In the genomic region with DNA sequence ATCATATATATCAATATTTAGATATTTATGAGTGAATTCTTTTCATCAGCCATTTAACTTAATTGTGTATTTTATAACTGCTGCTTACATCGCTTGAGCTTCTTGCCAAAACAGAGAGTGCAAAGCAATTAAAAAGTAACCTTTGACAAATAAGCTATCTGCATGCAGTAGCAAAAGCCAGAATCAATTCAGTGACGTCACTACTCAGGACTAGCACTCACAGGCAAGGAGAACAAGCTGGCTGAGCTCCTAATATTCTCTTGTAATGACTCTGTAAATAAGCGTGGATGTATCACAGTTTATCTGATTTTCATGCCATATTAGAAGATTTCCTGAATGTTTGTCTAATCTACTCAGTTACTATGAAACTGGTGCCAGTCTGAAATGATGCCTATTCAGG, we compare ENCODE assay signal across 18 mouse cellular contexts. TPM values are rescaled to one million over a fixed set of nuclear protein-coding genes. Genes with fewer than 3 reads are reported as not detected.
A peak's percentile ranks its signal among the peaks of the same experiment; 100 is the strongest.
DNase-seq lines count a peak whose midpoint lies in the region; ATAC-seq lines count a peak whose summit lies in the region.
"Had no signal": no experiment of that assay in that cellular context is flagged by ENCODE, and none has a peak within 500 bp of the region (broad histone marks: within the 10 kb centered on the region; RNA-seq: fewer than 3 reads in every experiment).

No protein-coding gene starts in this region.

- 0 out of 2 replicates have a peak overlapping the region, but pooled peaks have one; percentile 12 for H3K4me2 ChIP-seq in hindbrain, embryonic 14.5 days (replicated peaks)
- H3K4me2 ChIP-seq in hindbrain, embryonic 11.5 days (replicated peaks; ENCODE audit: low read depth, low read length): no peak overlapping the region
- peak overlapping the region; percentile 13; the same call in 1 of the 2 replicates for H3K4me2 ChIP-seq in neural tube, embryonic 15.5 days
- H3K4me2 ChIP-seq: embryonic facial prominence, embryonic 15.5 days; heart, embryonic 12.5 days; hindbrain, embryonic 15.5 days had no signal

- H3K27me3 ChIP-seq in hindbrain, embryonic 14.5 days (ENCODE audit: control insufficient read depth, insufficient read depth, low read length): peaks cover 18% of the 10 kb centered on the region
- peaks cover 10% of the 10 kb centered on the region for H3K27me3 ChIP-seq in hindbrain, embryonic 11.5 days (ENCODE audit: control insufficient read depth, insufficient read depth, low read length)
- peaks cover 21% of the 10 kb centered on the region for H3K27me3 ChIP-seq in neural tube, embryonic 15.5 days (replicated peaks)

- peaks cover 8% of the 10 kb centered on the region; the same call in 1 of the 2 replicates for H3K4me1 ChIP-seq in hindbrain, embryonic 14.5 days (replicated peaks; ENCODE audit: control insufficient read depth, insufficient read depth, low read length)
- H3K4me1 ChIP-seq in hindbrain, embryonic 11.5 days (replicated peaks; ENCODE audit: control insufficient read depth, insufficient read depth, low read length): no peaks in the 10 kb centered on the region
- peaks cover 8% of the 10 kb centered on the region for H3K4me1 ChIP-seq in neural tube, embryonic 15.5 days

- no peaks in the 10 kb centered on the region for H3K36me3 ChIP-seq in hindbrain, embryonic 14.5 days (replicated peaks; ENCODE audit: control insufficient read depth, insufficient read depth)
- H3K36me3 ChIP-seq in hindbrain, embryonic 11.5 days (ENCODE audit: control insufficient read depth, insufficient read depth, low read length): no peaks in the 10 kb centered on the region
- no peaks in the 10 kb centered on the region for H3K36me3 ChIP-seq in neural tube, embryonic 15.5 days
- H3K36me3 ChIP-seq: embryonic facial prominence, embryonic 15.5 days; heart, embryonic 12.5 days; hindbrain, embryonic 15.5 days had no signal

- H3K9me3 ChIP-seq in hindbrain, embryonic 14.5 days (ENCODE audit: control insufficient read depth, low read length): no peaks in the 10 kb centered on the region
- no peaks in the 10 kb centered on the region for H3K9me3 ChIP-seq in hindbrain, embryonic 11.5 days (ENCODE audit: control insufficient read depth, low read length)
- H3K9me3 ChIP-seq in neural tube, embryonic 15.5 days (replicated peaks): no peaks in the 10 kb centered on the region
- H3K9me3 ChIP-seq: embryonic facial prominence, embryonic 15.5 days; heart, embryonic 12.5 days; hindbrain, embryonic 15.5 days had no signal

- 66% methylated on average over 3 of the region's 3 CpGs for WGBS in hindbrain, embryonic 14.5 days
- 79% methylated on average over 3 of the region's 3 CpGs for WGBS in hindbrain, embryonic 11.5 days
- WGBS in neural tube, embryonic 15.5 days: 54% methylated on average over 3 of the region's 3 CpGs

- no peak overlapping the region for H3K27ac ChIP-seq in hindbrain, embryonic 14.5 days
- H3K27ac ChIP-seq in hindbrain, embryonic 11.5 days (ENCODE audit: low read depth, low read length): no peak overlapping the region
- no peak overlapping the region for H3K27ac ChIP-seq in neural tube, embryonic 15.5 days (replicated peaks)
- H3K27ac ChIP-seq: embryonic facial prominence, embryonic 15.5 days; heart, adult 2 months; hindbrain, embryonic 15.5 days had no signal

- no peak overlapping the region for H3K9ac ChIP-seq in hindbrain, embryonic 14.5 days
- no peak overlapping the region for H3K9ac ChIP-seq in hindbrain, embryonic 11.5 days (ENCODE audit: low read depth, low read length)
- no peak overlapping the region for H3K9ac ChIP-seq in neural tube, embryonic 15.5 days (replicated peaks)
- H3K9ac ChIP-seq: embryonic facial prominence, embryonic 15.5 days; heart, embryonic 12.5 days; hindbrain, embryonic 15.5 days had no signal

- H3K4me3 ChIP-seq in hindbrain, embryonic 14.5 days (replicated peaks; ENCODE audit: low read length): no peak overlapping the region
- H3K4me3 ChIP-seq in hindbrain, embryonic 11.5 days (ENCODE audit: low read depth, low read length): no peak overlapping the region
- no peak overlapping the region for H3K4me3 ChIP-seq in neural tube, embryonic 15.5 days (replicated peaks)
- H3K4me3 ChIP-seq: embryonic facial prominence, embryonic 15.5 days; heart, adult 2 months; heart, embryonic 12.5 days; hindbrain, embryonic 15.5 days had no signal

- DNase-seq in cerebellum, adult 9-10 months: peak; percentile 66
- DNase-seq in cerebellum, postnatal 4 days (ENCODE audit: low spot score in 2 of 2): no peak
- DNase-seq in hindbrain, embryonic 14.5 days (ENCODE audit: low spot score): no peak
- no peak for DNase-seq in hindbrain, embryonic 11.5 days (ENCODE audit: low spot score)
- DNase-seq in neural tube, embryonic 10.5 days (ENCODE audit: extremely low spot score, low spot score): no peak
- DNase-seq: adrenal gland, postnatal 10 days; embryo, embryonic 11 days; gastrocnemius, postnatal 10 days; heart, adult 2 months; kidney, adult 11 months had no signal

- no peak for ATAC-seq in hindbrain, embryonic 14.5 days (ENCODE audit: low FRiP score)
- ATAC-seq in hindbrain, embryonic 11.5 days (ENCODE audit: low FRiP score): no peak
- no peak for ATAC-seq in neural tube, embryonic 15.5 days (ENCODE audit: low FRiP score)
- ATAC-seq in erythroblast, adult 5-6 weeks (replicated peaks; ENCODE audit: low FRiP score, poor library complexity, severe bottlenecking): no peak
- ATAC-seq: forebrain, embryonic 16.5 days had no signal

RNA-seq across cellular contexts. Expression of a gene that starts 5.8 kb away (rescaled TPM):
- polyA plus RNA-seq in hindbrain, embryonic 14.5 days (2014; fragmentation: Nextera tagmentation; extraction: Ambion mirVana): 37.4 and 38.0 TPM in 2 replicates
- polyA plus RNA-seq in hindbrain, embryonic 11.5 days (2014; fragmentation: Nextera tagmentation; extraction: Ambion mirVana): 14.6 and 16.2 TPM in 2 replicates
- polyA plus RNA-seq in neural tube, embryonic 15.5 days (2015; fragmentation: Nextera tagmentation; extraction: Ambion mirVana): 20.2 and 25.5 TPM in 2 replicates
- 0.42 TPM in 1 of 2 replicates, not detected in the other for total RNA-seq in erythroblast, adult 5-6 weeks (2015; ENCODE audit: low replicate concordance)
- total RNA-seq in erythroblast, adult 5-6 weeks (2017; ENCODE audit: low replicate concordance): not detected in 2 replicates
- total RNA-seq: common myeloid progenitor, adult 5-6 weeks; MEL had no signal
